ENCODE assay signal across 31 mouse cellular contexts in the genomic region with DNA sequence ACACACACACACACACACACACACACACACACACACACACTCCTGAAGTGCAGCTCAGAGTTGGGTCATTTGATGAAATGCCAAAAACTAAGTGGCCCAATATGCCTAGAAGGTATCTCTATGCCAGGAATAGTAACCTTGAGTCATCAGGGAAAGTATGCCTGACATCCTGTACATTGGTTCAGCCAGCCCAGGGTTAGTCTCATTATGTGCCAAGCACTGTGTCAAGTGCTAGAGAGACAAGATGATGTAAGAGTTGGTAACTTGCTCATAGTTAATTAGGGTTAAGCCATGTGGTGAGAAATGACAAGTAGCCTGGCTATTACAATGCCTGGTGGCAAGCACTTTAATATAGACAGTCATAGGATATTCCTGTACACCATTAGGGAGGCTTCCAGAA. TPM values are rescaled to one million over a fixed set of nuclear protein-coding genes. Genes with fewer than 3 reads are reported as not detected.
DNase-seq lines count a peak whose midpoint lies in the region; ATAC-seq lines count a peak whose summit lies in the region.
"Had no signal": no experiment of that assay in that cellular context is flagged by ENCODE, and none has a peak within 500 bp of the region (broad histone marks: within the 10 kb centered on the region; RNA-seq: fewer than 3 reads in every experiment).

No protein-coding gene starts in this region.

- no peaks in the 10 kb centered on the region for H3K27me3 ChIP-seq in heart, embryonic 16.5 days (ENCODE audit: control insufficient read depth, insufficient read depth, low read length)
- H3K27me3 ChIP-seq: embryonic facial prominence, embryonic 12.5 days had no signal

- H3K9me3 ChIP-seq in heart, embryonic 16.5 days (replicated peaks; ENCODE audit: control insufficient read depth, low read length), result no peaks in the 10 kb centered on the region
- H3K9me3 ChIP-seq: embryonic facial prominence, embryonic 12.5 days; G1E had no signal

- H3K4me2 ChIP-seq in heart, embryonic 16.5 days (ENCODE audit: low read depth, low read length), result no peak overlapping the region
- H3K4me2 ChIP-seq: embryonic facial prominence, embryonic 12.5 days; midbrain, embryonic 11.5 days had no signal

- H3K36me3 ChIP-seq in heart, embryonic 16.5 days (ENCODE audit: control insufficient read depth, insufficient read depth), result no peaks in the 10 kb centered on the region
- H3K36me3 ChIP-seq: embryonic facial prominence, embryonic 12.5 days; G1E had no signal

- no peak overlapping the region for H3K4me3 ChIP-seq in heart, embryonic 16.5 days (ENCODE audit: low read length)
- H3K4me3 ChIP-seq: embryonic facial prominence, embryonic 12.5 days; erythroblast, embryonic 14.5 days; layer of hippocampus, adult 2 months had no signal

- H3K27ac ChIP-seq in heart, embryonic 16.5 days (ENCODE audit: low read length), result peak overlapping the region; percentile 60
- H3K27ac ChIP-seq: embryonic facial prominence, embryonic 12.5 days; hindbrain, postnatal 0 days; layer of hippocampus, adult 2 months had no signal

- H3K4me1 ChIP-seq in heart, embryonic 16.5 days (ENCODE audit: control insufficient read depth, insufficient read depth, low read length), result peaks cover 7% of the 10 kb centered on the region; the same call in 1 of the 2 replicates
- H3K4me1 ChIP-seq: embryonic facial prominence, embryonic 12.5 days had no signal

- DNase-seq in 3134 (ENCODE audit: extremely low read depth, insufficient read length, low spot score) (peak; percentile 23), 3T3-L1 (ENCODE audit: low read depth, low spot score) (peak; percentile 96), adipocyte (ENCODE audit: low spot score) (peak; percentile 9)
- DNase-seq in thymus, postnatal 14 days, result no peak
- DNase-seq in thymus, adult 18-20 months, result no peak
- DNase-seq: adrenal gland, postnatal 10 days; cerebellum, adult 2 months; cerebellum, postnatal 25 days; kidney, adult 9 months; kidney, postnatal 25 days; right cerebral cortex, postnatal 25 days; thymus, postnatal 36 days had no signal

- ATAC-seq in heart, embryonic 16.5 days (replicated peaks; ENCODE audit: extremely low read depth, insufficient read depth, low FRiP score), result peak; percentile 90
- ATAC-seq in frontal cortex, adult (ENCODE audit: low TSS enrichment), result no peak
- ATAC-seq: activated CD4-positive, CD25-positive, alpha-beta regulatory T cell, adult 4 months; forebrain, embryonic 14.5 days; hindbrain, postnatal 0 days; intestine, embryonic 16.5 days had no signal

- no peak overlapping the region for H3K9ac ChIP-seq in heart, embryonic 16.5 days (ENCODE audit: low read length)
- H3K9ac ChIP-seq: embryonic facial prominence, embryonic 12.5 days had no signal

RNA-seq across cellular contexts. Expression of a gene that starts 3.3 kb away (rescaled TPM):
- polyA plus RNA-seq in heart, embryonic 16.5 days (2015; fragmentation: Nextera tagmentation; extraction: Ambion mirVana), result not detected in 2 replicates
- polyA plus RNA-seq: cerebellum, adult 2 months; erythroblast, embryonic 14.5 days; forebrain, embryonic 14.5 days; G1E; hindbrain, embryonic 11.5 days; hindbrain, postnatal 0 days; limb, embryonic 11.5 days; liver, adult 2 months; liver, embryonic 16.5 days; lung, embryonic 16.5 days; midbrain, embryonic 11.5 days; neural tube, embryonic 11.5 days; spleen, adult 2 months; testis, adult 2 months had no signal

RNA-seq across cellular contexts. Expression of a gene that starts 39.6 kb away (rescaled TPM):
- polyA plus RNA-seq in heart, embryonic 16.5 days (2015; fragmentation: Nextera tagmentation; extraction: Ambion mirVana), result 0.25 and 0.41 TPM in 2 replicates
- polyA plus RNA-seq: erythroblast, embryonic 14.5 days; G1E; intestine, embryonic 16.5 days; liver, adult 2 months; liver, embryonic 16.5 days; neural tube, embryonic 11.5 days; spleen, adult 2 months had no signal

RNA-seq across cellular contexts. Expression of a gene that starts 59.2 kb away (rescaled TPM):
- not detected in 2 replicates for polyA plus RNA-seq in heart, embryonic 16.5 days (2015; fragmentation: Nextera tagmentation; extraction: Ambion mirVana)
- polyA plus RNA-seq: activated CD4-positive, CD25-positive, alpha-beta regulatory T cell, adult 4 months; cerebellum, adult 2 months; embryonic facial prominence, embryonic 12.5 days; erythroblast, embryonic 14.5 days; forebrain, embryonic 14.5 days; G1E; hindbrain, embryonic 11.5 days; hindbrain, postnatal 0 days; intestine, embryonic 16.5 days; limb, embryonic 11.5 days; liver, adult 2 months; liver, embryonic 16.5 days; lung, embryonic 16.5 days; midbrain, embryonic 11.5 days; neural tube, embryonic 11.5 days; spleen, adult 2 months; testis, adult 2 months had no signal

Comparison
In these comparisons a context has a peak if more than half of its experiments do, and no peak if none do; other contexts are left out.
1. DNase-seq: peak in 3134 (single experiment), 3T3-L1 (single experiment) and adipocyte (single experiment); none in thymus, postnatal 14 days (single experiment) and thymus, adult 18-20 months (0 of 2).